Mouse (Mus musculus) lung, postnatal 4 days (tissue): ENCODE data around the gene Nfyb.

Experiments
- DNase-seq, 2 experiments: peaks; one replicate each; pipeline ENCODE4 v3.0.0; 2021

The Nfyb gene

GRCm38 (mm10) chr10:82763840-82764631, at the start of gene Nfyb:
Nfyb (minus strand) TSS chr10:82764144.
- DNase-seq, result peak; percentile 98

GRCm38 (mm10) chr10:82811855-82812431, 48.0 kb upstream of the Nfyb start:
- peak; percentile 84 for DNase-seq

GRCm38 (mm10) chr10:82809352-82809751, 45.4 kb upstream of the Nfyb start:
- DNase-seq, result no peak

GRCm38 (mm10) chr10:82808891-82809290, 44.9 kb upstream of the Nfyb start:
- DNase-seq, result no peak

GRCm38 (mm10) chr10:82808155-82808554, 44.2 kb upstream of the Nfyb start:
- no peak for DNase-seq

GRCm38 (mm10) chr10:82807238-82807637, 43.3 kb upstream of the Nfyb start:
- no peak for DNase-seq

GRCm38 (mm10) chr10:82806414-82806813, 42.5 kb upstream of the Nfyb start:
- DNase-seq, result peak in 1 of 2 experiments; percentile 35

GRCm38 (mm10) chr10:82805111-82805510, 41.2 kb upstream of the Nfyb start:
- DNase-seq, result no peak

- no peak for DNase-seq
Measured at GRCm38 (mm10) chr10:82804396-82804795, 40.5 kb upstream of the Nfyb start.

- DNase-seq, result no peak
Measured at GRCm38 (mm10) chr10:82800094-82800493, 36.1 kb upstream of the Nfyb start.

GRCm38 (mm10) chr10:82798312-82798933, 34.5 kb upstream of the Nfyb start:
- no peak for DNase-seq

GRCm38 (mm10) chr10:82797119-82797491, 33.2 kb upstream of the Nfyb start:
- no peak for DNase-seq

GRCm38 (mm10) chr10:82796471-82797118, 32.7 kb upstream of the Nfyb start:
- no peak for DNase-seq

- DNase-seq, result no peak
Measured at GRCm38 (mm10) chr10:82795767-82796166, 31.8 kb upstream of the Nfyb start.

GRCm38 (mm10) chr10:82795071-82795731, 31.3 kb upstream of the Nfyb start:
- DNase-seq, result peak; percentile 51 to 62

- DNase-seq, result no peak
Measured at GRCm38 (mm10) chr10:82792311-82792710, 28.4 kb upstream of the Nfyb start.

GRCm38 (mm10) chr10:82791713-82792112, 27.8 kb upstream of the Nfyb start:
- DNase-seq, result no peak

GRCm38 (mm10) chr10:82790504-82790903, 26.6 kb upstream of the Nfyb start:
- DNase-seq, result no peak

- no peak for DNase-seq
Measured at GRCm38 (mm10) chr10:82789181-82789580, 25.2 kb upstream of the Nfyb start.

GRCm38 (mm10) chr10:82782472-82782871, 18.5 kb upstream of the Nfyb start:
- no peak for DNase-seq

- DNase-seq, result no peak
Measured at GRCm38 (mm10) chr10:82780816-82781215, 16.9 kb upstream of the Nfyb start.

GRCm38 (mm10) chr10:82780322-82780721, 16.4 kb upstream of the Nfyb start:
- DNase-seq, result no peak

- DNase-seq, result no peak
Measured at GRCm38 (mm10) chr10:82779831-82780230, 15.9 kb upstream of the Nfyb start.
